Mouse (Mus musculus) central nervous system, embryonic 14 days (tissue): ENCODE data around the gene Dhx37. TPM values are rescaled to one million over a fixed set of nuclear protein-coding genes. Genes with fewer than 3 reads are reported as not detected.

Experiments used
- polyA plus RNA-seq: library from polyadenylated mRNA; depleted of rRNA; stranded (reverse); fragments of >200 nt; gene quantifications from 2 replicates; pipeline ENCODE4 v1.2.3, GENCODE M21; 2012; rRNA removed

Gene Dhx37
- polyA plus RNA-seq: 21.9 and 28.2 TPM in 2 replicates

DNA sequence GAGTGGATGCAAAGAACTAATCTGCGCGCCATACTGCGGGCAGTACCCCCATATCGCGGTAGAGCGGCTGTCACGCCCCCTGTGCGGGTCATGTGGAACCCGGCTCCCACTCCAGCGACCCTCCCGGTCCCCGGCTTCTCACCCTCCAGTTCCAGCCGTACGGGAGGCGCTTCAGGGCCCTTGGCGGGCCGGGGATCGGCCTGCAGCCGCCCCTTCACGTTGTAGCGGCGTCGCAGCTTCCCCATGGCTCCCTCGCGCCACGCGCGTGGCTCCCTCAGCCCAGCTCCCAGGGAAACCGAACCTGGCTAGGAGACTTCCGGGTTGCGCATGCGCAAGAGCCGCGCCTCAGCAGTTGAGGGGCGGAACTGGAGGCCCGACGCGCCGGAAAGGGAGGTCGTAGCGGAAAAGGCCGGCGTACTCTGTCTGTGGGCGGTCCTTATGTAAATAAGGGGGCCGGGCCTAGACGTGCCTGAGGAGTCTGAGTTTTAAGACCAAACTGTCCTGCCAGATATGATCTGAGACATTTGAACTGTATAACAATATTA lies at the start of gene Dhx37:
Gene Dhx37 (minus strand): TSS at position 329 of the 545 bp plus-strand sequence.

DNA sequence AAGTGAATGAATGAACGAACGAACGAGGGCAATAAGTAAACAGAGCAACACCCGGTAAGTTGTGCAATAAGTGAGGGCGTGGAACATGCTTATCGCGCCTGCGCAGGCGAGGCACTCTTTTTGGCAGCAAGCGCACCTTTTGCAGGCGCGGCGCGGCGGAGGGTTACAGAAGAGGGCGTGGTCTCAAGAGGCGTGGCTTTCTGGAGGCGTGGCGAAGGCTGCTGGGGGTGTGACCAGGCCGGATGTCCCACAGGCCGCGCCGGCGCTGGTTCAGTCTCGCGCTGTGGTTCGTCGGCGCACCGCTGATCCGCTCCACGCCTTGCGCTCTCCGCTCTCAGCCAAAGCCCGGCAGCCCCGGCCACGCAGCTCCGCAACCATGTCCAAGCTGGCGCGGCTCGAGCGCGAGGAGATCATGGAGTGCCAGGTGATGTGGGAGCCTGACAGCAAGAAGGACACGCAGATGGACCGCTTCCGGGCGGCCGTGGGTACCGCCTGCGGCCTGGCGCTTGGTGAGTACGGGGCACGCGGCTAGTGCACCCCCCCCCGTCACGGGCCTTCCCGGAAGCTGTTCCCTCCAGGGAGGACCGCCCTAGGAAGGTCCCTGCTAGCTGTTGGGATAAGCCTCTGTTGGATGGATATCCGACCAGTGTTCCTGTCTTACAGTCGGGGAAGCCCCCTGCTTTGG lies 41.8 kb upstream of the Dhx37 start, which contains the start of gene Aacs:
Gene Aacs (plus strand): TSS at position 214 of the 685 bp plus-strand sequence.

DNA sequence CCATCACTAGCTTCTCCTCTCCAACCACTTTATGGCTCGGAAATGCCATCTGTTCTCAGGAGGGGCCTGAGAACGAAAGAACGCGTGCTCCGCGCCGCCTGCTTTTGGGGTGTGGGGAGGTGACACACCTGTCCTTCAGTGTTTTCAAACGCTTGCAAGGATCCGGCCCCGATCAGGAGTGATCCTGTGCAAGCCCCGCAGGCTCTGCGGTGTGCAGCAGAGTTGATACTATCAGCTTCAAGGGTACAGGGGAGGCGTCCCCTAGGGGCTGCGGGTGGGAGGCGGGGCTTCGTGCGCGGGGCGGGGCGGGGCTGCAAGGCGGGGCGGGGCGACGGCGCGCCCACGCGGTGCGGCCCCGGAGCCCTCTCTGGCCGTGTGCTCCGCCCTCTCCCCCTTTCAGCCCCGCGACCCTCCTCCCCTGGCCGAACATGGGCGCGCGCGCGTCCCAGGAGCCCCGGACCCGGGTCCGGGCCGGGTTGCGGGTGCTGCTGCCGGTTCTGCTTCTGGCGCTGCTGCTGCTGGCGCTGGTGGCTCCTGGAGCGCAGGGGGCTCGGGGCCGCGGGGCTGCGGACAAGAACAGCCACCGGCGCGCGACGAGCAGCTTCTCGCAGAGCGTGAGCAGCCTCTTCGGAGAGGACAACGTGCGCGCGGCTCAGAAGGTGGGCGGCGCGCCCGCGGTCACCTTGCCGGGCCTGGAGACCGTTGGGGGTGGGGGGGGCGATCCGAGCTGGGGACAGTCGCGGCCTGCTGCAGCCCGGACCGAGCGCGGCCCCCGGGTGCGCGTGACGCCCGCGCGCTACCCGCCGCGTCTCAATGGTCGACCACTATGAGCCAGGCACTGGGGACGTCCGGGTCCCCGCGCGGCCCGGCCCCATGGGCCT lies 7.6 kb upstream of the Dhx37 start, which contains the start of gene Bri3bp:
Gene Bri3bp (plus strand): TSS at position 335 of the 881 bp plus-strand sequence.

DNA sequence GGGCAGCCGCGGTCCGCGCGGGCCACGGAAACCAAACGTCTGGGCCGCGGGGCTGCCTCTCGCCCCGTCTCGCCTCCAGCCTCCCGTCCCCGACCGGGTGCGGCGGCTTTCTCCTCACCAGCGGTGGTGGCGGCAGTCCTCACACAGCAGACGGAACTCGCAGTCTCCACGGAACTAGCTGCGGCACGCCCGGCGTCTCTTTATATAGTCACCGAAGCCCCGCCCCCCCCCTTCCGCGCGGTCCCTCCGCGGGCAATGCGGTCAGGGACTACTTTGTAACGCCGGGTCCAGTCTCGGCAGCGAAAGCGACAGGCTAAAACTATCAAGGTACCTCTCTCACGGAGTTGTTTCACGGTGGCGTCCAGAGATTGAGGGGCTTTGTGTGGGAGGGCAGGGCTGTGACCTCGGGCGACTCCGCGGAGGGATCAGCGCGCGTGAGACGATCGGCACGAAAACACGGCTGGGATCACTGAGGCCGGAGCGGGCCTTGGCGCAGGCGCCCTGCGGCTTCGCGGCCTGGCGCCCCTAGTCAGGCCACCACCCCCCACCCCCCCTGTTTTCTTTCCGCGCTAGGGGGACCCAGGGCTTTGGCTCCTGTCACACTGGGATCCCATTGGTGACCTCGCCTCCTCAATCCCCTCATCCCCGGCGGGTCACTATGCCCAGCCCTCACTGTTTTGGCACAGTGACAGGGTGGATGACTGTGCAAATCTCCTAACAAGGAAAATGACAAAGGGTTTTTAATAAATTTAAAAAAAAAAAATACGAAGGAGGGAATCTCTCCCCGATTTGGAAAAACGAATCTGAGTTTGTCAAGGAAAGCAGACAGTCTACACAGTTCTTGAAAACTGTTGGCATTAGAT lies 44.1 kb downstream of the Dhx37 start, which contains the start of gene Ubc:
Gene Ubc (minus strand): TSS at position 624 of the 863 bp plus-strand sequence.

DNA sequence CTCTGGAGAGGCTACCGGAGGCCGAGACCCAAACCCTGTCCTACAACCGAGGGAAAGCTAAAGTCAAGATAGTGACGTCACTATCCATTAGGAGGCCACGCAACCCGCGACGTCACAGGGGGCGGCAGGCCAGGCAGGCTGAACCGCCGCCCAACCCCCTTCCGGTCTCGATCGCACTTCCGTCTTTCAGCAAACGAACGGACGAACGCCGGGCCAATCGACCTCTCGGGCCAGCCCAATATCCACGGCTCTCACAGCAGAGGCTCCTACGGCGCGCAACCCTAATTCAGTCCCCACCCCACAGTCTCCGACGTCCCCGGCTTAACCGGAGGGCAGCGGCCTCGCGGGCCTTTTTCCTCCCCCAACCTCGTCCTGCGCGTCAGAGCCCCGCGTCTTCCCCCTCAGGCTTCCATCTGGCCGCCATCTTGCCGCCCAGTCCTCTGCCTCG lies 44.8 kb downstream of the Dhx37 start, which contains the start of gene Gm10382:
Gene Gm10382 (plus strand): TSS at position 192 of the 448 bp plus-strand sequence.

Other genes starting within 250 kb of the Dhx37 start
- gene Scarb1, start 93.0 kb downstream of the Dhx37 start, polyA plus RNA-seq: 37.7 and 41.7 TPM in 2 replicates
- gene Gm10382, start 44.8 kb downstream of the Dhx37 start, polyA plus RNA-seq: 0.28 and 0.29 TPM in 2 replicates
- gene Ubc, start 43.9 kb downstream of the Dhx37 start, polyA plus RNA-seq: 708 and 739 TPM in 2 replicates
- 15.3 and 15.8 TPM in 2 replicates for gene Bri3bp, start 7.4 kb upstream of the Dhx37 start, polyA plus RNA-seq
- 58.1 and 62.2 TPM in 2 replicates for gene Aacs, start 41.7 kb upstream of the Dhx37 start, polyA plus RNA-seq
- 4.9 and 5.4 TPM in 2 replicates for gene Tmem132b, start 97.7 kb upstream of the Dhx37 start, polyA plus RNA-seq